Mouse (Mus musculus): ENCODE measurements around the gene Cerk.

DNA sequence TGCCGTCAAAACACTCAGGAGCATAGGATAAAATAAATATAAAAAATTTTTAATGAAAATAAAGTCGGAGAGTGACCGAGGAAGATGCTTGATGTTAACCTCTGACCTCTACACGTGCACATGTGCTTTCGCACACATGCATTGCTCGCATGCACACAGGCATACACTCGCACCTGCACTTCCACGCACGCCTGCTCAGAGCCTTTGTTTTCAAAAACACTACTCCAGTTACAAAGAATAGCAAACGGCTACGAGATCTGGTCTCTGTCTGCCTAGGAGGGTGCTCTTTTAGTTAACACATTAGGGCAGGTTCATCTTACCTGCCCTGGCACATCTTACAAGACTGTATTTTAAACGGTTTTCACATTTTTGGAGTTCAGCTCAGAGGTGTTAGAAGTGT lies 14.6 kb downstream of the Cerk start:
- TF ChIP-seq POLR2A (IDR thresholded peaks at IDR 0.05; ENCODE audit: extremely low read depth, insufficient read depth, low read length) (no peak), CTCF (IDR thresholded peaks at IDR 0.05; ENCODE audit: extremely low read depth, insufficient read depth, low read length) (no peak)

Measured in cortical plate, adult 2 months (tissue).